ENCODE assay signal across 27 mouse cellular contexts in genomic region chr13:67201656-67202055, GRCm38 (mm10).
"Had no signal": no experiment of that assay in that cellular context is flagged by ENCODE, and none has a peak within 500 bp of the region (broad histone marks: within the 10 kb centered on the region; RNA-seq: fewer than 3 reads in every experiment).

No protein-coding gene starts in this region.

- DNase-seq: gastrocnemius, adult 2 months; gastrocnemius, postnatal 10 days; gastrocnemius, postnatal 25 days; heart, adult 18-20 months; heart, postnatal 10 days; heart, postnatal 4 days; kidney, adult 18-20 months; kidney, adult 8-10 months; kidney, postnatal 14 days; kidney, postnatal 36 days; left cerebral cortex, postnatal 4 days had no signal

- H3K36me3 ChIP-seq: heart, embryonic 12.5 days; hindbrain, embryonic 10.5 days; hindbrain, embryonic 12.5 days; intestine, embryonic 15.5 days; kidney, embryonic 15.5 days; liver, embryonic 12.5 days had no signal

- H3K9me3 ChIP-seq: heart, embryonic 10.5 days; heart, embryonic 12.5 days; hindbrain, embryonic 10.5 days; hindbrain, embryonic 12.5 days; intestine, embryonic 15.5 days; kidney, embryonic 15.5 days; limb, embryonic 13.5 days; limb, embryonic 15.5 days; liver, embryonic 12.5 days had no signal

- H3K4me2 ChIP-seq: heart, embryonic 12.5 days; hindbrain, embryonic 12.5 days; hindbrain, embryonic 14.5 days; intestine, embryonic 15.5 days; kidney, embryonic 15.5 days; limb, embryonic 13.5 days; limb, embryonic 15.5 days; liver, embryonic 12.5 days had no signal

- H3K4me1 ChIP-seq: heart, embryonic 10.5 days; heart, embryonic 12.5 days; hindbrain, embryonic 10.5 days; hindbrain, embryonic 12.5 days; intestine, embryonic 15.5 days; kidney, embryonic 15.5 days; limb, embryonic 13.5 days; limb, embryonic 15.5 days; liver, embryonic 12.5 days had no signal

- H3K27me3 ChIP-seq: heart, embryonic 12.5 days; hindbrain, embryonic 12.5 days; intestine, embryonic 15.5 days; kidney, embryonic 15.5 days; limb, embryonic 13.5 days; limb, embryonic 15.5 days; liver, embryonic 12.5 days had no signal

- H3K9ac ChIP-seq: heart, embryonic 12.5 days; hindbrain, embryonic 12.5 days; hindbrain, embryonic 14.5 days; intestine, embryonic 15.5 days; kidney, embryonic 15.5 days; limb, embryonic 13.5 days; limb, embryonic 15.5 days; liver, embryonic 12.5 days; liver, embryonic 14.5 days had no signal

- H3K4me3 ChIP-seq: gastrocnemius, adult 2 months; heart, embryonic 10.5 days; heart, embryonic 12.5 days; hindbrain, embryonic 10.5 days; hindbrain, embryonic 12.5 days; intestine, embryonic 15.5 days; kidney, embryonic 15.5 days; limb, embryonic 13.5 days; limb, embryonic 15.5 days; liver, embryonic 12.5 days had no signal

- H3K27ac ChIP-seq: gastrocnemius, adult 2 months; heart, embryonic 10.5 days; hindbrain, embryonic 10.5 days; hindbrain, embryonic 12.5 days; hindbrain, embryonic 14.5 days; intestine, embryonic 15.5 days; kidney, embryonic 15.5 days; kidney, postnatal 0 days; limb, embryonic 13.5 days; limb, embryonic 15.5 days; liver, embryonic 12.5 days; liver, embryonic 14.5 days had no signal

- ATAC-seq: forebrain, embryonic 16.5 days; hindbrain, embryonic 16.5 days; inflammation-experienced regulatory T-cells, adult 6 months; intestine, embryonic 15.5 days; intestine, postnatal 0 days; liver, embryonic 12.5 days had no signal
